Mouse (Mus musculus): Measurements from ENCODE around the gene Ppp1r15b. TPM values are rescaled to one million over a fixed set of nuclear protein-coding genes. Genes with fewer than 3 reads are reported as not detected.

The Ppp1r15b gene
- polyA plus RNA-seq, 1 experiment from 2014 or later: 45.7 TPM

GRCm38 (mm10) chr1:133118844-133119243, 12.1 kb upstream of the Ppp1r15b start:
- Histone ChIP-seq H3K27ac (ENCODE audit: low read length) (no peak overlapping the region), H3K9ac (replicated peaks; ENCODE audit: low read length) (no peak overlapping the region), H3K27me3 (ENCODE audit: insufficient read depth, low read length) (no peaks in the 10 kb centered on the region), H3K4me2 (replicated peaks; ENCODE audit: low read depth, low read length) (no peak overlapping the region), H3K4me3 (ENCODE audit: low read length) (no peak overlapping the region), H3K9me3 (ENCODE audit: low read length) (peaks cover 2% of the 10 kb centered on the region; the same call in 1 of the 2 replicates), H3K36me3 (ENCODE audit: insufficient read depth, low read length) (no peaks in the 10 kb centered on the region), H3K4me1 (ENCODE audit: insufficient read depth, low read length) (peaks cover 9% of the 10 kb centered on the region; the same call in 1 of the 2 replicates)
- WGBS: 81% methylated on average over 3 of the region's 3 CpGs
- ATAC-seq (ENCODE audit: low FRiP score, low TSS enrichment): no peak

- Histone ChIP-seq H3K27ac (ENCODE audit: low read length) (0 out of 2 replicates have a peak overlapping the region, but pooled peaks have one; percentile 12), H3K4me2 (replicated peaks; ENCODE audit: low read depth, low read length) (no peak overlapping the region), H3K4me1 (ENCODE audit: insufficient read depth, low read length) (peaks cover 14% of the 10 kb centered on the region; the same call in 1 of the 2 replicates)
These were observed 10.8 kb upstream of the Ppp1r15b start for GRCm38 (mm10) chr1:133119931-133120712.

GRCm38 (mm10) chr1:133121246-133121645, 9.7 kb upstream of the Ppp1r15b start:
- H3K4me1 ChIP-seq (ENCODE audit: insufficient read depth, low read length): peaks cover 14% of the 10 kb centered on the region; the same call in 1 of the 2 replicates
- 62% methylated on average over 6 of the region's 6 CpGs for WGBS
- no peak for ATAC-seq (ENCODE audit: low FRiP score, low TSS enrichment)
- H3K9me3 ChIP-seq (ENCODE audit: low read length): peaks cover 5% of the 10 kb centered on the region; the same call in 1 of the 2 replicates
- no peak overlapping the region for H3K9ac ChIP-seq (replicated peaks; ENCODE audit: low read length)
- no peaks in the 10 kb centered on the region for H3K36me3 ChIP-seq (ENCODE audit: insufficient read depth, low read length)
- H3K4me2 ChIP-seq (replicated peaks; ENCODE audit: low read depth, low read length): no peak overlapping the region
- no peak overlapping the region for H3K27ac ChIP-seq (ENCODE audit: low read length)
- no peak overlapping the region for H3K4me3 ChIP-seq (ENCODE audit: low read length)
- no peaks in the 10 kb centered on the region for H3K27me3 ChIP-seq (ENCODE audit: insufficient read depth, low read length)

More at GRCm38 (mm10) chr1:133119931-133120712, 10.8 kb upstream of the Ppp1r15b start:
- no peaks in the 10 kb centered on the region for H3K36me3 ChIP-seq (ENCODE audit: insufficient read depth, low read length)
- WGBS: 29% methylated on average over 7 of the region's 7 CpGs
- H3K27me3 ChIP-seq (ENCODE audit: insufficient read depth, low read length): no peaks in the 10 kb centered on the region
- no peak overlapping the region for H3K9ac ChIP-seq (replicated peaks; ENCODE audit: low read length)
- ATAC-seq (ENCODE audit: low FRiP score, low TSS enrichment): no peak
- H3K9me3 ChIP-seq (ENCODE audit: low read length): peaks cover 2% of the 10 kb centered on the region; the same call in 1 of the 2 replicates
- no peak overlapping the region for H3K4me3 ChIP-seq (ENCODE audit: low read length)

DNA sequence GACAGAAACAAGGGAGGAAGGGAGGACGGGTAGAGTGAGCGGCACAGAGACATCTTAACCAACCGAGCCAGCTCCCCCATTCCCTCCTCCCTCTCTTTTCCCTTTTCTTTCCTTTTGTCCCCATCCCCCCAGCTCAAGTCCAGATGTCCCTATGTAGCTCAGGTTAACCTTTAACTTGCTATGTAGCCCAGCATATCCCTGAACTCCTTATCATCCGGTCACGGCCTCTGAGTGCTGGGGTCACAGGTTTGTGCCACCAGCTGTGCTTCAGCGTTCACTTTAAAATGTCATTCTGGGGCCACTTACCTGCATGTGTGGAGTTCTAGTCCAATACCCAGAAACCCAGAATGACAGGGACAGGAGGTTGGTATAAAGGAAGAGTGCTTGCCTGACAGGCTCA, 6.8 kb upstream of the Ppp1r15b start:
- no peaks in the 10 kb centered on the region for H3K36me3 ChIP-seq (ENCODE audit: insufficient read depth, low read length)
- WGBS: 64% methylated on average over 6 of the region's 6 CpGs
- peaks cover 14% of the 10 kb centered on the region; the same call in 1 of the 2 replicates for H3K4me1 ChIP-seq (ENCODE audit: insufficient read depth, low read length)
- H3K4me3 ChIP-seq (ENCODE audit: low read length): no peak overlapping the region
- no peaks in the 10 kb centered on the region for H3K27me3 ChIP-seq (ENCODE audit: insufficient read depth, low read length)
- 0 out of 2 replicates have a peak, but pooled peaks cover 3% of the 10 kb centered on the region for H3K9me3 ChIP-seq (ENCODE audit: low read length)
- no peak overlapping the region for H3K9ac ChIP-seq (replicated peaks; ENCODE audit: low read length)
- H3K4me2 ChIP-seq (replicated peaks; ENCODE audit: low read depth, low read length): no peak overlapping the region
- H3K27ac ChIP-seq (ENCODE audit: low read length): peak overlapping the region; percentile 64
- ATAC-seq (ENCODE audit: low FRiP score, low TSS enrichment): 0 out of 2 replicates have a peak, but pooled peaks have one; percentile 20

- H3K27ac ChIP-seq (ENCODE audit: low read length): no peak overlapping the region
- no peak overlapping the region for H3K4me3 ChIP-seq (ENCODE audit: low read length)
- no peaks in the 10 kb centered on the region for H3K27me3 ChIP-seq (ENCODE audit: insufficient read depth, low read length)
- H3K9ac ChIP-seq (replicated peaks; ENCODE audit: low read length): no peak overlapping the region
- H3K9me3 ChIP-seq (ENCODE audit: low read length): 0 out of 2 replicates have a peak, but pooled peaks cover 3% of the 10 kb centered on the region
- no peak for ATAC-seq (ENCODE audit: low FRiP score, low TSS enrichment)
- H3K4me1 ChIP-seq (ENCODE audit: insufficient read depth, low read length): peaks cover 25% of the 10 kb centered on the region
- whole genome bisulfite sequencing: 85% methylated on average over 9 of the region's 9 CpGs
- no peak overlapping the region for H3K4me2 ChIP-seq (replicated peaks; ENCODE audit: low read depth, low read length)
- H3K36me3 ChIP-seq (ENCODE audit: insufficient read depth, low read length): no peaks in the 10 kb centered on the region
These were observed 5.1 kb upstream of the Ppp1r15b start for GRCm38 (mm10) chr1:133125640-133126364.

DNA sequence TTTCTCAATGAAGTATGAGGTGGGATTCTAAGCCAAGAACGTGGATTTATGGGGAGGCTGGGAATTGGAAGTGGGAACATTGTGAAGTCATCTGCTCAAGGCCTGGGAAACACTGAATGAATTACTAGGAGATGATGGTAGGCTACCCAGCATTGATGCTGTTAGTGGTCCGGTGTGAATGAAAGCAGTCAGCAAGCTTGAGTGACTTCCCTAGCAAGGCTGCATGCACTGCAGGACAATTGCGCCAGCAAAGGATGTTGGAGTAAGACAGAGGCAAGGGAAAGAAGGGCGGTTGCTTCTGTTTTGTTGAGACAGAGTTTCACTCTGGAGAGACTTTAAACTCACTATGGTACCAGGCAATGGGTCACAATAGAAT, 4.6 kb upstream of the Ppp1r15b start:
- Histone ChIP-seq H3K9me3 (ENCODE audit: low read length) (0 out of 2 replicates have a peak, but pooled peaks cover 3% of the 10 kb centered on the region), H3K4me2 (replicated peaks; ENCODE audit: low read depth, low read length) (no peak overlapping the region), H3K9ac (replicated peaks; ENCODE audit: low read length) (no peak overlapping the region), H3K4me3 (ENCODE audit: low read length) (no peak overlapping the region), H3K4me1 (ENCODE audit: insufficient read depth, low read length) (peaks cover 25% of the 10 kb centered on the region), H3K27ac (ENCODE audit: low read length) (no peak overlapping the region), H3K36me3 (ENCODE audit: insufficient read depth, low read length) (no peaks in the 10 kb centered on the region), H3K27me3 (ENCODE audit: insufficient read depth, low read length) (no peaks in the 10 kb centered on the region)
- ATAC-seq (ENCODE audit: low FRiP score, low TSS enrichment): no peak
- 66% methylated on average over 4 of the region's 4 CpGs for WGBS

DNA sequence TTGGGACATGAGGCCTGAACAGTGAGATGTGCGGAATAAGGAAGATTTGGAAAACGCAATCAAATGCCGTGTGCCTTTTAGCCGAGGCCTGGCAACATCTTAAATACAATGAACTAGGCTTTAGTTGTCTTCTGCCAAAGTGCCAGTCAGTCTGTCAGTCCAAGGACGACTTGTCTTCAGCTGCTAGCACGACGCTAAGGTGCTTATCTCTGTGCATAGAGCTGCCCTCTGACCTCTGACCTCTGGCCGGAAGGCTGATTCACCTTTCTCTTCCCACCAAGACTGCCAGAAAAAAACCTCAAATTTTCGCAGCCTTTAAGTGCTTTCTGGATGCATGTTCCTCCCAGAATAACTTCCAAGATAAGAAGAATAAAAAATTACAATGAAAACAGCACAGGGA, 3.6 kb upstream of the Ppp1r15b start:
- 0 out of 2 replicates have a peak, but pooled peaks cover 3% of the 10 kb centered on the region for H3K9me3 ChIP-seq (ENCODE audit: low read length)
- H3K4me1 ChIP-seq (ENCODE audit: insufficient read depth, low read length): peaks cover 25% of the 10 kb centered on the region
- H3K36me3 ChIP-seq (ENCODE audit: insufficient read depth, low read length): no peaks in the 10 kb centered on the region
- no peak overlapping the region for H3K9ac ChIP-seq (replicated peaks; ENCODE audit: low read length)
- no peak overlapping the region for H3K4me3 ChIP-seq (ENCODE audit: low read length)
- 70% methylated on average over 9 of the region's 9 CpGs for WGBS
- ATAC-seq (ENCODE audit: low FRiP score, low TSS enrichment): no peak
- H3K27ac ChIP-seq (ENCODE audit: low read length): no peak overlapping the region
- no peak overlapping the region for H3K4me2 ChIP-seq (replicated peaks; ENCODE audit: low read depth, low read length)
- H3K27me3 ChIP-seq (ENCODE audit: insufficient read depth, low read length): no peaks in the 10 kb centered on the region

DNA sequence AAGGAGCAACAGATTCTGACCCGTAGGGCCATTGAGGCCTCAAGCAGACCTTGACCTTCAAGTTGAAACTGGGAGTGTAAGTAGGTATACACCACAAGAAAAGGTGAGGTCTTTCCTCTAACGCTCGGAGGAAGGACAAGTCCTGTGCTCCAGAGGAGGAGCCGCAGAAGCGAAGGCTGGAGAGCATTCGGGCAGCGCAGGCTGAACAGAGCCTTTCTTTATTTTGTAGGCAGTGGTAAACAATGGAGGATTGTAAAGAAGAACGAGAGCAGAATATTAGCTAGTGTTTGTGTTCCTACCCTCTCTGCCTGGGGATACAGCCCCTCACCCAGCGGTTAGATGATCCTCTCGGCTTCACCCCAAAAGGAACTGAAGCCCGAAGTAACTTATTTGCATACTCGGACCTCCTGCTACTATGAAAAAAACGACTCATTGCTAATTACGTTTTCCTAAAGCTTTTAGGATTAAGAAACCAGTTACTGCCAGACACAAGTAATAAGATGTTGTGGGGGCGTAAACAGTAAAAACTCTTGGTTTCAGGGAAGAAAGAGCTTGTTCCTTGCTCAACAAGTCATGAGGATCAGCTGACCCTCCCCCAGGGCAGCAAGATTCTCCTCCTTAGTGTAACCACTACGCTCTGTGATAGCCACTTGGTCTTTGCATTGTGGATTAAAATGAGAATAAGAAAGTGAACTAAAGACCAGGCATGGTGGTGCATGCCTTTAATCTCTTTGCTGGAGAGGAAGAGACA, 1.3 kb upstream of the Ppp1r15b start:
- no peaks in the 10 kb centered on the region for H3K27me3 ChIP-seq (ENCODE audit: insufficient read depth, low read length)
- H3K4me2 ChIP-seq (replicated peaks; ENCODE audit: low read depth, low read length): no peak overlapping the region
- no peak overlapping the region for H3K4me3 ChIP-seq (ENCODE audit: low read length)
- peaks cover 15% of the 10 kb centered on the region for H3K4me1 ChIP-seq (ENCODE audit: insufficient read depth, low read length)
- peak overlapping the region; percentile 99 for H3K27ac ChIP-seq (ENCODE audit: low read length)
- 0 out of 2 replicates have a peak, but pooled peaks cover 3% of the 10 kb centered on the region for H3K9me3 ChIP-seq (ENCODE audit: low read length)
- 0 out of 2 replicates have a peak overlapping the region, but pooled peaks have one; percentile 3 for H3K9ac ChIP-seq (replicated peaks; ENCODE audit: low read length)
- WGBS: 41% methylated on average over 16 of the region's 16 CpGs
- ATAC-seq (ENCODE audit: low FRiP score, low TSS enrichment): no peak
- no peaks in the 10 kb centered on the region for H3K36me3 ChIP-seq (ENCODE audit: insufficient read depth, low read length)

DNA sequence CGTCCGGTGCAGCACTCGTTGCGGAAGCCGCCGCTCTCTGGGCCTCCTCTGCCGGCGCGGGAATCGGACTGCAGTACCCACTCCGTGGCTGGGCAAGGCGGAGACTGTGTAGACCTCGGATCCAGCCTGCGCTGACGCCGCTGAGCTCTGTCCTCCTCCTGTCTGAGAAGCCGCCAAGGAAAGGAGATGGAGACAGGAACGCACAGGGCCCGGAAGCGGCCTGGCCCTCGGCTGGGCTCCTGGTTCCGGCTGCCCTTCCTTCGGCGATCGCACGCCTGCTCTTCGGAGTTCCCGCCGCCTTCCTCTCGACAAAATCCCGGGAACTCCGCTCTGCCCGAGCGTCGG, 590 bp downstream of the Ppp1r15b start:
- peaks cover 4% of the 10 kb centered on the region; the same call in 1 of the 2 replicates for H3K36me3 ChIP-seq (ENCODE audit: insufficient read depth, low read length)
- H3K4me3 ChIP-seq (ENCODE audit: low read length): peak overlapping the region; percentile 87
- H3K4me2 ChIP-seq (replicated peaks; ENCODE audit: low read depth, low read length): peak overlapping the region; percentile 90
- peak overlapping the region; percentile 99 for H3K27ac ChIP-seq (ENCODE audit: low read length)
- ATAC-seq (ENCODE audit: low FRiP score, low TSS enrichment): no peak; the same call in 1 of the 2 replicates
- peaks cover 31% of the 10 kb centered on the region for H3K4me1 ChIP-seq (ENCODE audit: insufficient read depth, low read length)
- peak overlapping the region; percentile 99 for H3K9ac ChIP-seq (replicated peaks; ENCODE audit: low read length)
- under 1% methylated on average over 35 of the region's 35 CpGs for WGBS
- no peaks in the 10 kb centered on the region for H3K27me3 ChIP-seq (ENCODE audit: insufficient read depth, low read length)
- no peaks in the 10 kb centered on the region for H3K9me3 ChIP-seq (ENCODE audit: low read length)

Data from kidney, embryonic 16.5 days (tissue).